Mouse (Mus musculus): Measurements from ENCODE around the gene Tmem63a. TPM values are rescaled to one million over a fixed set of nuclear protein-coding genes. Genes with fewer than 3 reads are reported as not detected.
A peak's percentile ranks its signal among the peaks of the same experiment; 100 is the strongest.
"Not testable (repeated sequence)": the region's sequence is repeated elsewhere in the genome, so short reads cannot be mapped to it uniquely, and the experiment has no call there.

The Tmem63a gene
- polyA plus RNA-seq, 1 experiment from 2014 or later: 9.3 TPM

DNA sequence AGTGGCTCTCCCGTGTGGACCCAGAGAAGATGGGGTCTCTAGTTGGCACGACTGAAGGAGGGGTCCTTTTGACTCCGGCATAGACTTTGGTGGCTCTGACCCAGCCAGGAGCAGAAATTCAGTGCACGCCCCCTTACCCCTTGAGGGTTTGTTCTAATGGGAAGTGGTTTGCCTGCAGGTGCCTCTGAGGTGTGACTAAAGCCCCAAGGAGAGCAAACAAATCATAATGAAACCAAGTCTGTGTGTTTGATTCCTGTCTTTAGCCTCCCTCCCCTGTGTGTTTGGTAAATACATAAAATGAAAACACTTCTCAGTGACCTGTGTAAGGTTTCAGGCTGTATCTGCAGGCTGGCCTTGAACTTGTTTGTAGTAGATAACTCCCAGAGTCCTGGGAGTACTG, 15.9 kb upstream of the Tmem63a start:
- no peak overlapping the region for H3K27ac ChIP-seq (replicated peaks in 1 of 2; ENCODE audit: control insufficient read depth in 1 of 2, insufficient read depth in 1 of 2, low read depth in 2 of 2, low read length in 2 of 2)
- H3K4me2 ChIP-seq (ENCODE audit: low read length): no peak overlapping the region
- H3K36me3 ChIP-seq (ENCODE audit: control insufficient read depth, insufficient read depth, low read length): no peaks in the 10 kb centered on the region
- no peak overlapping the region for H3K9ac ChIP-seq (ENCODE audit: low read length)
- ATAC-seq (ENCODE audit: insufficient number of reproducible peaks, insufficient read depth, low FRiP score, low read depth): no peak
- H3K4me1 ChIP-seq (ENCODE audit: control insufficient read depth in 2 of 2, insufficient read depth in 2 of 2, low read length in 2 of 2): peaks cover 5% of the 10 kb centered on the region in 2 experiments; a peak in 2 of 4 replicates
- H3K27me3 ChIP-seq (ENCODE audit: control insufficient read depth, insufficient read depth, low read length): 0 out of 2 replicates have a peak, but pooled peaks cover 4% of the 10 kb centered on the region
- WGBS: 62% methylated on average over 4 of the region's 4 CpGs
- H3K4me3 ChIP-seq (ENCODE audit: control insufficient read depth in 1 of 2, insufficient read depth in 1 of 2, low read depth in 1 of 2, low read length in 2 of 2): no peak overlapping the region
- no peaks in the 10 kb centered on the region for H3K9me3 ChIP-seq (ENCODE audit: control insufficient read depth, low read length)

DNA sequence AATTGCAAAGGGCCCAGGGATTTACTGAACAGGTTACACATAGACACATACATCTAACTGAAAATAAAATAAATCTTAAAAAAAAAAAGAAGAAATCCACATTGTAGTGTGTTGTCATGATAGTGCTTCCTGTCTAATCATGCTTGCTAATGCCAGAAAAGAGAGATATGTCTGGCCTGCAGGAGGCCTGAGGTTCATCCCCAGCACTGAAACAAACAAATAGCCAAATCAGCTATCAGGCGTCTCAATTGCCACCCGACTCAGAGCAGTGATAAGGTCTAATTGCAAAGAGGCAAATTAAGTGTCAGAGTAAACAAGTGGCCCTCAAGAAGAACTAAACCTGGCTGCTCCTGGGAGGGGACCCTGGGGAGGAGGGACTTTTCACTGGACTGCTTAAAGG, 12.5 kb upstream of the Tmem63a start:
- H3K4me1 ChIP-seq (ENCODE audit: control insufficient read depth in 2 of 2, insufficient read depth in 2 of 2, low read length in 2 of 2): no peaks in the 10 kb centered on the region
- no peaks in the 10 kb centered on the region for H3K9me3 ChIP-seq (ENCODE audit: control insufficient read depth, low read length)
- no peak overlapping the region for H3K27ac ChIP-seq (replicated peaks in 1 of 2; ENCODE audit: control insufficient read depth in 1 of 2, insufficient read depth in 1 of 2, low read depth in 2 of 2, low read length in 2 of 2)
- peaks cover 21% of the 10 kb centered on the region for H3K27me3 ChIP-seq (ENCODE audit: control insufficient read depth, insufficient read depth, low read length)
- WGBS: 28% methylated on average over 2 of the region's 2 CpGs
- no peak overlapping the region for H3K9ac ChIP-seq (ENCODE audit: low read length)
- no peaks in the 10 kb centered on the region for H3K36me3 ChIP-seq (ENCODE audit: control insufficient read depth, insufficient read depth, low read length)
- no peak overlapping the region for H3K4me3 ChIP-seq (ENCODE audit: control insufficient read depth in 1 of 2, insufficient read depth in 1 of 2, low read depth in 1 of 2, low read length in 2 of 2)
- H3K4me2 ChIP-seq (ENCODE audit: low read length): no peak overlapping the region
- no peak for ATAC-seq (ENCODE audit: insufficient number of reproducible peaks, insufficient read depth, low FRiP score, low read depth)

- Histone ChIP-seq H3K4me3 (ENCODE audit: control insufficient read depth in 1 of 2, insufficient read depth in 1 of 2, low read depth in 1 of 2, low read length in 2 of 2) (no peak overlapping the region), H3K9me3 (ENCODE audit: control insufficient read depth, low read length) (no peaks in the 10 kb centered on the region), H3K27me3 (ENCODE audit: control insufficient read depth, insufficient read depth, low read length) (peaks cover 36% of the 10 kb centered on the region), H3K36me3 (ENCODE audit: control insufficient read depth, insufficient read depth, low read length) (no peaks in the 10 kb centered on the region), H3K9ac (ENCODE audit: low read length) (no peak overlapping the region), H3K4me1 (ENCODE audit: control insufficient read depth in 2 of 2, insufficient read depth in 2 of 2, low read length in 2 of 2) (no peaks in the 10 kb centered on the region), H3K27ac (replicated peaks in 1 of 2; ENCODE audit: control insufficient read depth in 1 of 2, insufficient read depth in 1 of 2, low read depth in 2 of 2, low read length in 2 of 2) (no peak overlapping the region), H3K4me2 (ENCODE audit: low read length) (no peak overlapping the region)
- ATAC-seq (ENCODE audit: insufficient number of reproducible peaks, insufficient read depth, low FRiP score, low read depth): no peak
- 66% methylated on average over 3 of the region's 3 CpGs for WGBS
These were observed 11.0 kb upstream of the Tmem63a start for GRCm38 (mm10) chr1:180931106-180931505.

DNA sequence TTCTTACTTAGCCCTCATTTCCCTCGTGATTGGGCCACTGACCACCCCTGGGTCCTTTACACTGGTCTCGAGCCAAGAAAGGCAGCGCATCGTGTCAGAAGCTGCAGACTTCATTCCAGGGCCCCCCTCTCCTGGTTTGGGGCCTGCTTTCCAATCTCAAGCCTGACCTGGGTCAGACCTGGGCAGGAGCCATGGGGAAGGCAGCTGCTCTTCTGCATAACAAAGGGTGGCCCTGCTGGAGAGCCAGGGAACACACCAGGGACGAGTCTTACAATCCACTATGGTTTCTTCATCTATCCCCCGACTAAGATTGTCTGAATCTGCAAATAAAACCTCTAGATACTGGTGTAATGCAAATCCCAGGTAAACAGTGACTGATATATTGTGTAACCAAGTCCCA, 8.5 kb upstream of the Tmem63a start:
- Histone ChIP-seq H3K4me3 (ENCODE audit: control insufficient read depth in 1 of 2, insufficient read depth in 1 of 2, low read depth in 1 of 2, low read length in 2 of 2) (no peak overlapping the region), H3K4me1 (ENCODE audit: control insufficient read depth in 2 of 2, insufficient read depth in 2 of 2, low read length in 2 of 2) (no peaks in the 10 kb centered on the region), H3K27ac (replicated peaks in 1 of 2; ENCODE audit: control insufficient read depth in 1 of 2, insufficient read depth in 1 of 2, low read depth in 2 of 2, low read length in 2 of 2) (no peak overlapping the region), H3K9ac (ENCODE audit: low read length) (no peak overlapping the region), H3K36me3 (ENCODE audit: control insufficient read depth, insufficient read depth, low read length) (no peaks in the 10 kb centered on the region), H3K9me3 (ENCODE audit: control insufficient read depth, low read length) (no peaks in the 10 kb centered on the region), H3K4me2 (ENCODE audit: low read length) (no peak overlapping the region), H3K27me3 (ENCODE audit: control insufficient read depth, insufficient read depth, low read length) (peaks cover 42% of the 10 kb centered on the region)
- ATAC-seq (ENCODE audit: insufficient number of reproducible peaks, insufficient read depth, low FRiP score, low read depth): no peak
- WGBS: 33% methylated on average over 6 of the region's 6 CpGs

DNA sequence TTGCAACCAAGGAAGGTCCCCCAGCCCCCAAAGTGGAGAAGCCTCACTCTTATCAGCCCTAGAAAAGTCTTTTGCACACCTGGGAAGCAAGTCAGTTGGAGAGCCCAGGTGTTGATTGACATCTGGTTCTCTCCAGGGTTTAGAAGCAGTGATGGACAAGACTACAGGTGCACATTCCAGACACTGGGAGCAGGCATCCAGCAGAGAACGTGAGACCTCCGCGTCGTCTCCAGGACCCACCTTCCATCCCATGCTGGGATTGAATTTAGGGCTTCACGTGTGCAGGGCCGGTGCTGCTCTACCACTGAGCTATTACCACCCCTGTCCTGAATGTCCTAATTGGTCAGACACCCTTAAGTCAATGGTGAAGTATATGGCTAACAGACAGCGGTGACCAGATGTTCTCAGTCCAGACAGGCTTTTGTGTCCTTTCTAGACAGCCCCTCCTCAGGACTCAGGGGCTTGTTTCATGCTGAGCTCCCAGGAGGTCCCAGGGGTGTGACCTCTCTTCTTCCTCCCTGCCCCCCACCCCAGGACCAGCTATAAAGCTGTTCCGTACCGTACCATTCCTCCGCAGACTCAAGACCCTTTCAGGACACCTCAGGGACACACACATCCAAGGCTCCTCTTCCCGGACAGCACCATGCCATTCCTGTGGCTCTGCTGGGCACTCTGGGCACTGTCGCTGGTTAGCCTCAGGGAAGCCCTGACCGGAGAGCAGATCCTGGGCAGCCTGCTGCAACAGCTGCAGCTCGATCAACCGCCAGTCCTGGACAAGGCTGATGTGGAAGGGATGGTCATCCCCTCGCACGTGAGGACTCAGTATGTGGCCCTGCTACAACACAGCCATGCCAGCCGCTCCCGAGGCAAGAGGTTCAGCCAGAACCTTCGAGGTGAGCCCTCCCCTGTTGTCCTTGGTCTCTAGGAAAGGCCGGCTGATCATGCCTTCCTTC, 7.4 kb upstream of the Tmem63a start, which contains the start of gene Lefty1:
TSS of gene Lefty1 (plus strand) at position 556 of the 953 bp plus-strand sequence.
- no peak within 1 kb of the TSS for H3K4me2 ChIP-seq (ENCODE audit: low read length)
- peaks cover 42% of the 10 kb centered on the region for H3K27me3 ChIP-seq (ENCODE audit: control insufficient read depth, insufficient read depth, low read length)
- WGBS: 14% methylated on average over 21 of the region's 21 CpGs

GRCm38 (mm10) chr1:180936610-180937398, 5.3 kb upstream of the Tmem63a start:
- Histone ChIP-seq H3K27me3 (ENCODE audit: control insufficient read depth, insufficient read depth, low read length) (peaks cover 42% of the 10 kb centered on the region), H3K4me2 (ENCODE audit: low read length) (peak overlapping the region; percentile 63), H3K4me3 (ENCODE audit: control insufficient read depth in 1 of 2, insufficient read depth in 1 of 2, low read depth in 1 of 2, low read length in 2 of 2) (peak overlapping the region; percentile 33 to 40), H3K9ac (ENCODE audit: low read length) (peak overlapping the region; percentile 41)
- H3K4me1 ChIP-seq (ENCODE audit: control insufficient read depth in 2 of 2, insufficient read depth in 2 of 2, low read length in 2 of 2); H3K36me3 ChIP-seq (ENCODE audit: control insufficient read depth, insufficient read depth, low read length); H3K27ac ChIP-seq (replicated peaks in 1 of 2; ENCODE audit: control insufficient read depth in 1 of 2, insufficient read depth in 1 of 2, low read depth in 2 of 2, low read length in 2 of 2); H3K9me3 ChIP-seq (ENCODE audit: control insufficient read depth, low read length): not testable (repeated sequence)
- peak; percentile 79 for ATAC-seq (ENCODE audit: insufficient number of reproducible peaks, insufficient read depth, low FRiP score, low read depth)
- 3% methylated on average over 35 of the region's 41 CpGs for WGBS

More for the DNA sequence above, 7.4 kb upstream of the Tmem63a start, which contains the start of gene Lefty1:
- no peak within 1 kb of the TSS for H3K27ac ChIP-seq (replicated peaks in 1 of 2; ENCODE audit: control insufficient read depth in 1 of 2, insufficient read depth in 1 of 2, low read depth in 2 of 2, low read length in 2 of 2)
- no peak for ATAC-seq (ENCODE audit: insufficient number of reproducible peaks, insufficient read depth, low FRiP score, low read depth)
- H3K4me1 ChIP-seq (ENCODE audit: control insufficient read depth in 2 of 2, insufficient read depth in 2 of 2, low read length in 2 of 2): no peaks in the 10 kb centered on the region
- no peak within 1 kb of the TSS for H3K4me3 ChIP-seq (ENCODE audit: control insufficient read depth in 1 of 2, insufficient read depth in 1 of 2, low read depth in 1 of 2, low read length in 2 of 2)
- no peak within 1 kb of the TSS for H3K9ac ChIP-seq (ENCODE audit: low read length)
- no peaks in the 10 kb centered on the region for H3K9me3 ChIP-seq (ENCODE audit: control insufficient read depth, low read length)
- H3K36me3 ChIP-seq (ENCODE audit: control insufficient read depth, insufficient read depth, low read length): no peaks in the 10 kb centered on the region

- H3K4me3 ChIP-seq (ENCODE audit: control insufficient read depth in 1 of 2, insufficient read depth in 1 of 2, low read depth in 1 of 2, low read length in 2 of 2); H3K9ac ChIP-seq (ENCODE audit: low read length); H3K4me2 ChIP-seq (ENCODE audit: low read length); ATAC-seq (ENCODE audit: insufficient number of reproducible peaks, insufficient read depth, low FRiP score, low read depth); H3K27ac ChIP-seq (replicated peaks in 1 of 2; ENCODE audit: control insufficient read depth in 1 of 2, insufficient read depth in 1 of 2, low read depth in 2 of 2, low read length in 2 of 2); H3K36me3 ChIP-seq (ENCODE audit: control insufficient read depth, insufficient read depth, low read length); H3K4me1 ChIP-seq (ENCODE audit: control insufficient read depth in 2 of 2, insufficient read depth in 2 of 2, low read length in 2 of 2); H3K9me3 ChIP-seq (ENCODE audit: control insufficient read depth, low read length): not testable (repeated sequence)
- H3K27me3 ChIP-seq (ENCODE audit: control insufficient read depth, insufficient read depth, low read length): peaks cover 42% of the 10 kb centered on the region
- 60% methylated on average over 13 of the region's 13 CpGs for WGBS
These were observed 4.5 kb upstream of the Tmem63a start for GRCm38 (mm10) chr1:180937631-180938030.
